Mouse (Mus musculus) thymus, adult 18-20 months (tissue): ENCODE data around the gene S1pr5.
"Not testable (repeated sequence)": the region's sequence is repeated elsewhere in the genome, so short reads cannot be mapped to it uniquely, and the experiment has no call there.

Source experiments
- DNase-seq, 2 experiments: peaks; one replicate each; pipeline ENCODE4 v3.0.0; 2022; ENCODE audit warnings: mixed read lengths in 2 of 2

The S1pr5 gene

DNA sequence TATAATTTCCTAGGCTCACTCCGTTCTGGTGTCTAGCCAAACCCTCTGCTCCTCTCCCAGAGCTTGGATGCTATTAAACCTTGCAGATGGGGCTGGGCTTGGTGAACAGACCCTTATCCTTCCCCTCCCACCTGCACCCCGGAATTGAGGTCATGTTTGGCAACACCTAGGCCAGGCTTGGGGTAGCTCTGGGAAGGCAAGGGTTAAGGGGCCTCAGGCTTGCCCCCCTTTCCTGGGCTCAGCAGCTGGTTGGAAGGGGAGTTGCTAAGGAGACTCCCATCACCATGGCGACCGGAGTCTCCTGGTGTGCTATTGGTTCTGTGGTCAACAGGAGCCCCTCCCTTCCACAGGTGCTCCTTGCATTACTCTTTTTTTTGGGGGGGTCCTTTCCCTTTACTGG, 50.3 kb downstream of the S1pr5 start:
- DNase-seq = no peak

- no peak for DNase-seq
These were observed 51.5 kb downstream of the S1pr5 start for GRCm38 (mm10) chr9:21196521-21197433.

DNA sequence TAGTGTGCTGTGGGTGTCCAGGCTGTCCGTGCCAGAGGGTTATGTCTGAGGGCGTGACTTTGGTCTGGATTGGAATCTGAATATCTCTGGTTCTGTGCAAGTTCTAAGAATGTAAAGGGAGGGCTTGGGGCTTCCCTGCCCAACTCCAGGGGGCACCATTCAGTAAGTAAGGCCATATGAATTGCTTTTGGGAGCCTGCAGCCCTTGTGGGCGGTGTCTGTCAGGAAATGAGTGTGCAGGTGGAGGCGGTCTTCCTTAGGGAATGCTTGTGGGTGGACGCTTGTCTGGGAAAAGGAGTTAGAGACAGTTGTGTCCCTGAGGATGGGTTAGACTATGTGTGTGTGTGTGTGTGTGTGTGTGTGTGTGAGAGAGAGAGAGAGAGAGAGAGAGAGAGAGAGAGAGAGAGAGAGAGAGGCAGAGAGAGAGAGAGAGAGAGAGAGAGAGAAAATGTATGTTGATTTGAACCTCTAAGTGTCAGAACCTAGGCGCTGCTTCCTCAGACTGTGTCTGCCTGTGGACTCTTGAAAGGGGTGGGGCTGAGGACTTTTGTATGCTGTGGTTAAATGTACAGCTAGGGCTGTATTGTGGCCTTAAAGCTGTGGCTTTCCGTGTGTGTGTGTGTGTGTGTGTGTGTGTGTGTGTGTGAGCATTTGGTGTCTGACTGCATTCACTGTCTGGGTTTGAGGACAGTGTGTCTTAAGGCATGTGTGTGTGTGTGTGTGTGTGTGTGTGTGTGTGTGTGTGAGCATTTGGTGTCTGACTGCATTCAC, 52.3 kb downstream of the S1pr5 start:
- DNase-seq = not testable (repeated sequence)

GRCm38 (mm10) chr9:21194787-21195493, 53.3 kb downstream of the S1pr5 start:
- DNase-seq = no peak

DNA sequence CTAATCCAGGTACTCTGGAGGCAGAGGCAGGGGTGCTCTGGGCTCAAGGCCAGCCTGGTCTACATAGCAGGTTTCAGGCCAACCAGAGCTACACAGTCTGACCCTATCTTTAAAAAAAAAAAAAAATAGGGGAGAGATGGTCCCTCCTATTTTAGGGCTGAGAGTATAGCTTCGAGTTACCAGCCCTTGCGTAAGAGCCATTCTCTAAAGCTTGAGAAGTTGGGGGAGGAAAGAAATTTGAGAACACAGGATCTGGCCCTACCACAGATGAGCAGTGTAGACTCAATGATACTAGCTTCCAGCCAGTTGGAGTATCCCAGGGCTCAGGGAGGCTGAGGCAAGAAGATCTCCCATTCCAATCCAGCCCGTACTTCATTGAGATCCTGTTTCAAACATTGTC, 54.5 kb downstream of the S1pr5 start:
- no peak for DNase-seq
